Mouse (Mus musculus) megakaryocyte, embryonic 14.5 days (primary cell): ENCODE data around the gene Il18bp.

ENCODE experiments used
- FLI1 ChIP-seq: IDR thresholded peaks from 2 replicates; pipeline ENCODE4 v1.6.1; 2012; ENCODE audit warnings: low read length, inconsistent platforms, mixed read lengths
- GATA1 ChIP-seq: IDR thresholded peaks from 3 replicates; pipeline ENCODE4 v1.6.1; 2012; ENCODE audit warnings: mixed read lengths, low read length, inconsistent platforms, borderline replicate concordance

DNA sequence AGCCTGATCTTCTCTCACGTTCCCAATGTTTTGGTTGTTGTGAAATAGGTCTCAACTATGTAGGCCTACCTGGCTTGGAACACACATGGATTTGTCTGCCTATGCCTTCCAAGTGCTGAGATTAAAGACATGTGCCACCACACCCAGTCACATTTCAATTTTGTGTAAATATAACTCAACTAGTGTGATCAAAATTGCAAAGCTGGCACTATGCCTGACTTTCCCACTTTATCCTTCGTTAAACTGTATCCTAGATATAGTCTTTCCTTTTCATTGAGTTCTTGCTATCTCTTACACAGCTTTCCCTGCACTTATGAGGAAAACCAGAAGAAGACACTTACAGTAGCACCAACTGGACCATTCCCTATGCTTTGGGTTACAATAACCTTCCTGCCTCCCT is 17.0 kb upstream of the Il18bp start:
- no peak for TF ChIP-seq GATA1
- no peak for TF ChIP-seq FLI1
